Mouse (Mus musculus) cerebellum, adult 2 months (tissue): ENCODE measurements around the gene Cd2bp2. TPM values are rescaled to one million over a fixed set of nuclear protein-coding genes. Genes with fewer than 3 reads are reported as not detected.

Experiments
- DNase-seq, 2 experiments: peaks; one replicate each; pipeline ENCODE4 v3.0.0; 2021
- H3K27ac ChIP-seq: fragments of 200-500 bp; 2 replicates; pipeline ENCODE4 v1.5.1; 2012; ENCODE audit warnings: low read length, control low read depth, inconsistent platforms; ENCODE audit not compliant: insufficient read depth
- H3K27me3 ChIP-seq: fragments of 200-500 bp; 2 replicates; pipeline ENCODE4 v1.6.1; 2012; ENCODE audit warnings: inconsistent platforms, mild to moderate bottlenecking, low read length, moderate library complexity; ENCODE audit not compliant: control insufficient read depth, insufficient read depth
- H3K4me1 ChIP-seq: fragments of 200-500 bp; 2 replicates; pipeline ENCODE4 v1.6.1; 2011; ENCODE audit warnings: low read length; ENCODE audit not compliant: control insufficient read depth, insufficient read depth
- H3K4me3 ChIP-seq: fragments of 200-500 bp; replicated peaks from 2 replicates; pipeline ENCODE3; 2011; ENCODE audit warnings: mild to moderate bottlenecking, low read depth, low read length, control low read depth; ENCODE audit not compliant: insufficient read depth
- CTCF ChIP-seq: fragments of 200-500 bp; IDR thresholded peaks from 2 replicates; pipeline ENCODE4 v1.5.1; 2011; ENCODE audit warnings: low read depth, mild to moderate bottlenecking, control low read depth, low read length, moderate library complexity, borderline replicate concordance; ENCODE audit not compliant: insufficient read depth
- POLR2A ChIP-seq: fragments of 200-500 bp; IDR thresholded peaks from 2 replicates; pipeline ENCODE4 v1.6.1; 2011; ENCODE audit warnings: low read length, control low read depth, borderline replicate concordance; ENCODE audit not compliant: insufficient read depth
- WGBS: fragments of 180-500 bp; shearing (Covaris S2); methylation state at CpG from one replicate; pipeline ENCODE4 v1.1.7; 2018; 5-methylcytosine and 5-hydroxymethylcytosine counted together
- polyA plus RNA-seq: library from polyadenylated mRNA; depleted of rRNA; stranded (reverse); fragments of >200 nt; gene quantifications from 2 replicates; pipeline ENCODE4 v1.2.3, GENCODE M21; 2012

Gene Cd2bp2
- polyA plus RNA-seq, 1 experiment = 103 TPM

- peak; percentile 88 for TF ChIP-seq CTCF
- TF ChIP-seq POLR2A = no peak
- peak; percentile 72 to 76 for DNase-seq
- no peaks in the 10 kb centered on the region for H3K27me3 ChIP-seq
- peak overlapping the region; percentile 39 for H3K4me3 ChIP-seq
- no peaks in the 10 kb centered on the region for H3K4me1 ChIP-seq
- H3K27ac ChIP-seq = no peak overlapping the region
- WGBS = 28% methylated on average over 33 of the region's 33 CpGs
Observed at GRCm38 (mm10) chr7:127214981-127215871, 19.4 kb upstream of the Cd2bp2 start.

- DNase-seq = no peak
- Histone ChIP-seq H3K27me3 (no peaks in the 10 kb centered on the region), H3K4me3 (peak overlapping the region; percentile 39), H3K4me1 (no peaks in the 10 kb centered on the region), H3K27ac (no peak overlapping the region)
- WGBS = 59% methylated on average over 21 of the region's 21 CpGs
- no peak for TF ChIP-seq POLR2A
- TF ChIP-seq CTCF = no peak
Observed at GRCm38 (mm10) chr7:127214521-127214920, 18.7 kb upstream of the Cd2bp2 start.

GRCm38 (mm10) chr7:127213930-127214329 is 18.1 kb upstream of the Cd2bp2 start:
- no peaks in the 10 kb centered on the region for H3K27me3 ChIP-seq
- H3K4me3 ChIP-seq = no peak overlapping the region
- H3K27ac ChIP-seq = no peak overlapping the region
- TF ChIP-seq CTCF (no peak), POLR2A (no peak)
- no peaks in the 10 kb centered on the region for H3K4me1 ChIP-seq
- DNase-seq = no peak
- 59% methylated on average over 12 of the region's 12 CpGs for WGBS

- no peaks in the 10 kb centered on the region for H3K27me3 ChIP-seq
- no peak overlapping the region for H3K27ac ChIP-seq
- no peak overlapping the region for H3K4me3 ChIP-seq
- 29% methylated on average over 7 of the region's 7 CpGs for WGBS
- TF ChIP-seq CTCF (peak; percentile 61; the same call in 1 of the 2 replicates), POLR2A (no peak)
- peak in 1 of 2 experiments; percentile 53 for DNase-seq
- no peaks in the 10 kb centered on the region for H3K4me1 ChIP-seq
Observed at GRCm38 (mm10) chr7:127213485-127213884, 17.6 kb upstream of the Cd2bp2 start.

GRCm38 (mm10) chr7:127212432-127213250 is 16.8 kb upstream of the Cd2bp2 start:
- Histone ChIP-seq H3K4me1 (no peaks in the 10 kb centered on the region), H3K4me3 (no peak overlapping the region), H3K27me3 (no peaks in the 10 kb centered on the region), H3K27ac (no peak overlapping the region)
- 89% methylated on average over 12 of the region's 12 CpGs for WGBS
- TF ChIP-seq CTCF (no peak), POLR2A (no peak)
- DNase-seq = no peak

GRCm38 (mm10) chr7:127211014-127211745 is 15.3 kb upstream of the Cd2bp2 start:
- Histone ChIP-seq H3K4me3 (no peak overlapping the region), H3K27me3 (no peaks in the 10 kb centered on the region), H3K27ac (no peak overlapping the region), H3K4me1 (0 out of 2 replicates have a peak, but pooled peaks cover 4% of the 10 kb centered on the region)
- WGBS = 70% methylated on average over 5 of the region's 5 CpGs
- DNase-seq = no peak
- TF ChIP-seq CTCF = no peak
- TF ChIP-seq POLR2A = no peak

GRCm38 (mm10) chr7:127210266-127210665 is 14.4 kb upstream of the Cd2bp2 start:
- no peak for DNase-seq
- Histone ChIP-seq H3K4me1 (peaks cover 6% of the 10 kb centered on the region; the same call in 1 of the 2 replicates), H3K27ac (0 out of 2 replicates have a peak overlapping the region, but pooled peaks have one; percentile 71), H3K4me3 (no peak overlapping the region), H3K27me3 (no peaks in the 10 kb centered on the region)
- WGBS = 26% methylated on average over 4 of the region's 4 CpGs
- TF ChIP-seq CTCF = no peak
- no peak for TF ChIP-seq POLR2A
